Mouse (Mus musculus): ENCODE measurements around the gene Sumf2. TPM values are rescaled to one million over a fixed set of nuclear protein-coding genes. Genes with fewer than 3 reads are reported as not detected.

Sumf2 gene
- polyA plus RNA-seq, 1 experiment: 17.3 TPM

- peak; percentile 84 for DNase-seq
- H3K4me1 ChIP-seq (ENCODE audit: control insufficient read depth, insufficient read depth, low read length): no peaks in the 10 kb centered on the region
- H3K4me3 ChIP-seq (replicated peaks; ENCODE audit: extremely low read depth, low read depth, low read length): peak within 1 kb of the TSS; percentile 75
- TF ChIP-seq CTCF (IDR thresholded peaks at IDR 0.05; ENCODE audit: insufficient read depth, low read length) (no peak), POLR2A (IDR thresholded peaks at IDR 0.05; ENCODE audit: borderline replicate concordance, extremely low read depth, low read depth, low read length) (no peak)
- 2% methylated on average over 44 of the region's 44 CpGs for WGBS
These were observed 48.7 kb downstream of the Sumf2 start, which contains the start of gene Zbed5 for GRCm38 (mm10) chr5:129895198-129896088. Gene Zbed5 (plus strand): TSS chr5:129895723.

DNA sequence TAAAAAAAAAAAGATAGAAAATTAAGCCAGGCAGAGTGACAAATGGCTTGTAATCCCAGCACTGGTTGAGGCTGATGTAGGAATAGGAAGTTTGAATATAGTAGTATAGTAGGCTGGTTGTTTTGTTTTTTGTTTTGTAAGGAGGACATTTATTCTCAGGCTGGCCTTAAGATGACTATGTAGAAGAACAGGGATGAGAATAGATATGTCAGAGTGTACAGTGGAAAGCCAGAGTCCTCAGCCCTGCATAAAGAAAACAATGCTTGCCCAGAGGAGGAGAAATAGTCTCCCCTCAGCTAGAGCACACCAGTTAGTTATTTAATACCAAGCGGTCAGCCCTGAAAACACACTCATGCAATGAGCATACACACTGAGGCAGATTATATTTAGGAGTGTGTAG is 51.7 kb downstream of the Sumf2 start, which contains the start of gene Phkg1:
Phkg1 (minus strand) TSS at position 101 of the 400 bp plus-strand sequence.
- no peak for DNase-seq
- no peak for TF ChIP-seq POLR2A (IDR thresholded peaks at IDR 0.05; ENCODE audit: borderline replicate concordance, extremely low read depth, low read depth, low read length)
- no peak for TF ChIP-seq CTCF (IDR thresholded peaks at IDR 0.05; ENCODE audit: insufficient read depth, low read length)
- WGBS: 100% methylated on average over 1 of the region's 1 CpGs
- no peaks in the 10 kb centered on the region for H3K4me1 ChIP-seq (ENCODE audit: control insufficient read depth, insufficient read depth, low read length)
- no peak within 1 kb of the TSS for H3K4me3 ChIP-seq (replicated peaks; ENCODE audit: extremely low read depth, low read depth, low read length)

GRCm38 (mm10) chr5:129907775-129908174 is 61.0 kb downstream of the Sumf2 start:
- 27% methylated on average over 4 of the region's 4 CpGs for WGBS
- Histone ChIP-seq H3K4me3 (replicated peaks; ENCODE audit: extremely low read depth, low read depth, low read length) (no peak overlapping the region), H3K4me1 (ENCODE audit: control insufficient read depth, insufficient read depth, low read length) (no peaks in the 10 kb centered on the region; the same call in 1 of the 2 replicates)
- no peak for TF ChIP-seq CTCF (IDR thresholded peaks at IDR 0.05; ENCODE audit: insufficient read depth, low read length)
- TF ChIP-seq POLR2A (IDR thresholded peaks at IDR 0.05; ENCODE audit: borderline replicate concordance, extremely low read depth, low read depth, low read length): no peak
- DNase-seq: no peak

DNA sequence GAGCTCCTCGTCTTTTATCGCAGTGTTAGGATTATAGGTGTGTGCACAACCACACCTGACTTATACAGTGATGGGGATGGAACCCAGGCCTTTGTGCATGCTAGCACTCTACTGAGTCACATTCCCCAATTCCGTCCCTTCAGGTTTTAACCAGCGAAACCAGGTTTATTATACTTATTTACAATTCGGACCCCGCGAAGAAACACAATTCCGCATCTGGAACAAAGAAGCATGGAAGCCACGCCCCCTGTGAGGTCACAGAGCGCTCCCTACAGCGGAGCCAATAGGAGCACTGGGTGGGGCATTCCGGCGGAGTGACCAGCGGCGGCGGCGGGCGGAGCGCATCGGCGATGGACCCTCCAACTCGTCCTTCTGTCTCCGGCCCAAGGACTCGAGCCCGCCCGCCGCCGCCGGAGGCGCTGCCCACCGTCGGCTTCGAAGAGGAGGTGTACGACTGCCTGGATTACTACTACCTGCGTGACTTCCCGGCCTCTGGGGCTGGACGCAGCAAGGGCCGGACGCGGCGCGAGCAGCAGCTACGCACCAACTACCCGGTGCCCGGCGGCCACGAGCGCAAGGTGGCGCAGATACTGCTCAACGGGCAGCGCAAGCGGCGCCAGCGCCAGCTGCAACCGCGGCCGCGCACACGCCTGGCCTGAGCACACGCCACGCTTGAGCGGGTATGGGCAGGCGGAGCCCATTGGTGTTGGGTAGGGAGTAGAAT is 61.6 kb downstream of the Sumf2 start, which contains the start of gene Nupr1l:
Nupr1l (plus strand) TSS at position 299 of the 724 bp plus-strand sequence.
- Histone ChIP-seq H3K4me3 (replicated peaks; ENCODE audit: extremely low read depth, low read depth, low read length) (peak within 1 kb of the TSS; percentile 70), H3K4me1 (ENCODE audit: control insufficient read depth, insufficient read depth, low read length) (no peaks in the 10 kb centered on the region; the same call in 1 of the 2 replicates)
- under 1% methylated on average over 63 of the region's 63 CpGs for WGBS
- TF ChIP-seq CTCF (IDR thresholded peaks at IDR 0.05; ENCODE audit: insufficient read depth, low read length) (no peak), POLR2A (IDR thresholded peaks at IDR 0.05; ENCODE audit: borderline replicate concordance, extremely low read depth, low read depth, low read length) (peak; percentile 68; the same call in 1 of the 2 replicates)
- peak; percentile 89 for DNase-seq

DNA sequence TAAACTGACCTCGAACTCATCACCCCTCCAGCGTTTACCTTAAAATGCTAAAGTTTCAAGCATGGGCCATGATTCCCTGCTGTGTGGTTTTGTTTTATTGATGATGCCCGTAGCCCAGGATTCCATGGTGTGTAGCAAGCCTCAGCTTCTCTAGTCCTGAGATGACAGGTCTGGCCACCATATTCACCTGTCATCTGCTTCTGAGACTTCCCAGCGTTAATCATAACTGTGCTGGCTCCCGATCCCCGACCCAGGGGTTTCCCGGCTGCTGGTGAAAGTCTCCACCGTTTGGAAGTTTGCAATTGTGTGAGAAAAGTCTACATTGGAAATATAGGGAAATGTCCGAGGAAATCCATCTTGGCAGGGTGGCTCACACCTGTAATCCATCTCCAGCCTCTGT is 62.4 kb downstream of the Sumf2 start:
- 69% methylated on average over 9 of the region's 9 CpGs for WGBS
- TF ChIP-seq POLR2A (IDR thresholded peaks at IDR 0.05; ENCODE audit: borderline replicate concordance, extremely low read depth, low read depth, low read length) (no peak), CTCF (IDR thresholded peaks at IDR 0.05; ENCODE audit: insufficient read depth, low read length) (no peak)
- no peak for DNase-seq
- H3K4me1 ChIP-seq (ENCODE audit: control insufficient read depth, insufficient read depth, low read length): no peaks in the 10 kb centered on the region; the same call in 1 of the 2 replicates
- H3K4me3 ChIP-seq (replicated peaks; ENCODE audit: extremely low read depth, low read depth, low read length): peak overlapping the region; percentile 8

GRCm38 (mm10) chr5:129909591-129909990 is 62.8 kb downstream of the Sumf2 start:
- H3K4me1 ChIP-seq (ENCODE audit: control insufficient read depth, insufficient read depth, low read length): no peaks in the 10 kb centered on the region; the same call in 1 of the 2 replicates
- DNase-seq: no peak
- H3K4me3 ChIP-seq (replicated peaks; ENCODE audit: extremely low read depth, low read depth, low read length): no peak overlapping the region
- TF ChIP-seq POLR2A (IDR thresholded peaks at IDR 0.05; ENCODE audit: borderline replicate concordance, extremely low read depth, low read depth, low read length) (no peak), CTCF (IDR thresholded peaks at IDR 0.05; ENCODE audit: insufficient read depth, low read length) (no peak)
- WGBS: 77% methylated on average over 7 of the region's 7 CpGs

Other genes with a start within 250 kb of the Sumf2 start
- 1.6 and 2.1 TPM in 2 replicates for gene Zfp11, start 176.9 kb upstream of the Sumf2 start, polyA plus RNA-seq (2012; rRNA removed)
- gene Sept14, start 138.5 kb upstream of the Sumf2 start, polyA plus RNA-seq (2012; rRNA removed): not detected in 2 replicates
- 57.2 and 61.3 TPM in 2 replicates for gene Mrps17, start 131.5 kb upstream of the Sumf2 start, polyA plus RNA-seq (2012; rRNA removed)
- gene Nipsnap2, start 121.9 kb upstream of the Sumf2 start, polyA plus RNA-seq (2012; rRNA removed): 37.6 and 51.5 TPM in 2 replicates
- gene Psph, start 59.5 kb upstream of the Sumf2 start, polyA plus RNA-seq (2012; rRNA removed): 12.9 and 13.5 TPM in 2 replicates
- gene Chchd2, start 40.5 kb downstream of the Sumf2 start, polyA plus RNA-seq (2012; rRNA removed): 686 and 760 TPM in 2 replicates
- 0.95 and 1.3 TPM in 2 replicates for gene Zbed5, start 48.7 kb downstream of the Sumf2 start, polyA plus RNA-seq (2012; rRNA removed)
- gene Phkg1, start 51.6 kb downstream of the Sumf2 start, polyA plus RNA-seq (2012; rRNA removed): 2.4 and 6.9 TPM in 2 replicates
- 6.4 and 10.4 TPM in 2 replicates for gene Nupr1l, start 61.6 kb downstream of the Sumf2 start, polyA plus RNA-seq (2012; rRNA removed)
- 9.7 and 19.5 TPM in 2 replicates for gene Vkorc1l1, start 95.0 kb downstream of the Sumf2 start, polyA plus RNA-seq (2012; rRNA removed)
- gene Gusb, start 156.1 kb downstream of the Sumf2 start, polyA plus RNA-seq (2012; rRNA removed): 39.0 and 44.8 TPM in 2 replicates
- 22.1 and 27.3 TPM in 2 replicates for gene Asl, start 182.3 kb downstream of the Sumf2 start, polyA plus RNA-seq (2012; rRNA removed)
- 9.4 and 12.9 TPM in 2 replicates for gene Crcp, start 182.3 kb downstream of the Sumf2 start, polyA plus RNA-seq (2012; rRNA removed)
- 24.4 and 24.5 TPM in 2 replicates for gene Tpst1, start 226.3 kb downstream of the Sumf2 start, polyA plus RNA-seq (2012; rRNA removed)